Mouse (Mus musculus) olfactory bulb, adult 2 months (tissue): ENCODE measurements at regions not wholly inside any gene's neighbourhood (a gene's known extent, or its start where the extent isn't known, plus 50 kb on each side); places are given as distances from the start of the nearest gene placed in this dataset.

Experiments used
- H3K27ac ChIP-seq: fragments of 200-500 bp; 2 replicates; pipeline ENCODE4 v1.5.1; 2012; ENCODE audit warnings: low read depth, low read length; ENCODE audit not compliant: insufficient read depth
- H3K4me1 ChIP-seq: fragments of 200-500 bp; 2 replicates; pipeline ENCODE4 v1.6.1; 2012; ENCODE audit warnings: low read length; ENCODE audit not compliant: control insufficient read depth, insufficient read depth
- H3K4me3 ChIP-seq: fragments of 200-500 bp; 2 replicates; pipeline ENCODE4 v1.5.1; 2012; ENCODE audit warnings: mild to moderate bottlenecking, low read depth, low read length, moderate library complexity; ENCODE audit not compliant: insufficient read depth
- CTCF ChIP-seq: fragments of 200-500 bp; IDR thresholded peaks from 2 replicates; pipeline ENCODE4 v1.5.1; 2012; ENCODE audit warnings: low read depth, mild to moderate bottlenecking, low read length, moderate library complexity; ENCODE audit not compliant: insufficient read depth
- POLR2A ChIP-seq: fragments of 200-500 bp; IDR thresholded peaks from 2 replicates; pipeline ENCODE4 v1.6.1; 2012; ENCODE audit warnings: mild to moderate bottlenecking, low read depth, low read length, moderate library complexity; ENCODE audit not compliant: insufficient read depth
- WGBS: fragments of 180-500 bp; shearing (Covaris S2); methylation state at CpG from one replicate; pipeline ENCODE4 v1.1.7; 2018; 5-methylcytosine and 5-hydroxymethylcytosine counted together

GRCm38 (mm10) chr12:78057166-78057565, 136.9 kb upstream of the Gm6657 start:
- TF ChIP-seq CTCF: no peak
- H3K27ac ChIP-seq: no peak overlapping the region
- 93% methylated on average over 3 of the region's 3 CpGs for WGBS
- no peak overlapping the region for H3K4me3 ChIP-seq
- no peaks in the 10 kb centered on the region; the same call in 1 of the 2 replicates for H3K4me1 ChIP-seq

- TF ChIP-seq CTCF (no peak), POLR2A (no peak)
- Histone ChIP-seq H3K4me1 (no peaks in the 10 kb centered on the region; the same call in 1 of the 2 replicates), H3K4me3 (no peak overlapping the region), H3K27ac (no peak overlapping the region)
- WGBS: 55% methylated on average over 5 of the region's 5 CpGs
These were observed 134.1 kb upstream of the Gm6657 start for GRCm38 (mm10) chr12:78059965-78060364.

GRCm38 (mm10) chr12:78066024-78066423, 128.0 kb upstream of the Gm6657 start:
- 72% methylated on average over 6 of the region's 6 CpGs for WGBS
- TF ChIP-seq CTCF (no peak), POLR2A (no peak)
- no peak overlapping the region for H3K4me3 ChIP-seq
- 0 out of 2 replicates have a peak, but pooled peaks cover 3% of the 10 kb centered on the region for H3K4me1 ChIP-seq
- no peak overlapping the region for H3K27ac ChIP-seq

- Histone ChIP-seq H3K4me3 (no peak overlapping the region), H3K4me1 (no peaks in the 10 kb centered on the region), H3K27ac (no peak overlapping the region)
- no peak for TF ChIP-seq POLR2A
- TF ChIP-seq CTCF: no peak
- WGBS: 55% methylated on average over 9 of the region's 9 CpGs
These were observed 121.1 kb upstream of the Gm6657 start for GRCm38 (mm10) chr12:78072935-78073334.

- Histone ChIP-seq H3K4me3 (no peak overlapping the region), H3K27ac (no peak overlapping the region), H3K4me1 (peaks cover 3% of the 10 kb centered on the region)
- WGBS: 80% methylated on average over 8 of the region's 8 CpGs
- TF ChIP-seq POLR2A: no peak
- no peak for TF ChIP-seq CTCF
These were observed 119.7 kb upstream of the Gm6657 start for GRCm38 (mm10) chr12:78074290-78074802.

GRCm38 (mm10) chr12:78077285-78077684, 116.8 kb upstream of the Gm6657 start:
- TF ChIP-seq POLR2A: no peak
- no peak for TF ChIP-seq CTCF
- Histone ChIP-seq H3K27ac (no peak overlapping the region), H3K4me3 (no peak overlapping the region), H3K4me1 (peaks cover 3% of the 10 kb centered on the region)
- 76% methylated on average over 5 of the region's 5 CpGs for WGBS

- 92% methylated on average over 1 of the region's 1 CpGs for WGBS
- no peak overlapping the region for H3K4me3 ChIP-seq
- H3K4me1 ChIP-seq: peaks cover 3% of the 10 kb centered on the region
- TF ChIP-seq POLR2A: no peak
- no peak for TF ChIP-seq CTCF
- H3K27ac ChIP-seq: no peak overlapping the region
These were observed 111.9 kb upstream of the Gm6657 start for GRCm38 (mm10) chr12:78082163-78082562.

- Histone ChIP-seq H3K27ac (no peak overlapping the region), H3K4me1 (no peaks in the 10 kb centered on the region), H3K4me3 (no peak overlapping the region)
- WGBS: 93% methylated on average over 5 of the region's 5 CpGs
- TF ChIP-seq POLR2A: no peak
- no peak for TF ChIP-seq CTCF
These were observed 108.0 kb upstream of the Gm6657 start for GRCm38 (mm10) chr12:78086016-78086415.

GRCm38 (mm10) chr12:78087921-78088320, 106.1 kb upstream of the Gm6657 start:
- no peak overlapping the region for H3K27ac ChIP-seq
- 68% methylated on average over 1 of the region's 1 CpGs for WGBS
- TF ChIP-seq CTCF (no peak), POLR2A (no peak)
- H3K4me1 ChIP-seq: 0 out of 2 replicates have a peak, but pooled peaks cover 3% of the 10 kb centered on the region
- H3K4me3 ChIP-seq: no peak overlapping the region

GRCm38 (mm10) chr12:78094471-78094870, 99.6 kb upstream of the Gm6657 start:
- 92% methylated on average over 4 of the region's 4 CpGs for whole genome bisulfite sequencing
- TF ChIP-seq CTCF: no peak
- Histone ChIP-seq H3K4me3 (no peak overlapping the region), H3K27ac (no peak overlapping the region), H3K4me1 (peaks cover 7% of the 10 kb centered on the region; the same call in 1 of the 2 replicates)
